Mouse (Mus musculus) ES-Bruce4 (cell line): Measurements from ENCODE around the gene Abcg4.
"Not testable (repeated sequence)": the region's sequence is repeated elsewhere in the genome, so short reads cannot be mapped to it uniquely, and the experiment has no call there.

Experiments
- CTCF ChIP-seq: IDR thresholded peaks from one replicate; pipeline ENCODE4 v1.8.1; 2011; ENCODE audit warnings: low read depth, low read length
- EP300 ChIP-seq: IDR thresholded peaks from 2 replicates; pipeline ENCODE4 v1.6.1; 2011; ENCODE audit warnings: low read depth, low read length; ENCODE audit not compliant: insufficient read depth
- POLR2A ChIP-seq: IDR thresholded peaks from one replicate; pipeline ENCODE4 v1.8.1; 2011; ENCODE audit warnings: low read length; ENCODE audit not compliant: insufficient read depth

- not testable (repeated sequence) for TF ChIP-seq EP300, CTCF, POLR2A
Observed at GRCm38 (mm10) chr9:44300001-44300400, 11.6 kb upstream of the Abcg4 start.
